Mouse (Mus musculus): ENCODE data around the gene Atxn2l. TPM values are rescaled to one million over a fixed set of nuclear protein-coding genes. Genes with fewer than 3 reads are reported as not detected.

Gene Atxn2l
- polyA plus RNA-seq (2014; fragmentation: Nextera tagmentation; extraction: Ambion mirVana), result 52.7 and 58.6 TPM in 2 replicates

GRCm38 (mm10) chr7:126503273-126503878, at the start of gene Atxn2l:
Gene Atxn2l (minus strand): TSS chr7:126503437.
- Histone ChIP-seq H3K27me3 (ENCODE audit: control insufficient read depth, insufficient read depth, low read length) (no peaks in the 10 kb centered on the region), H3K4me3 (ENCODE audit: low read depth, low read length) (peak within 1 kb of the TSS; percentile 100), H3K9ac (ENCODE audit: low read length) (peak within 1 kb of the TSS; percentile 100), H3K9me3 (ENCODE audit: control insufficient read depth, low read length) (no peaks in the 10 kb centered on the region), H3K27ac (ENCODE audit: low read depth, low read length) (peak within 1 kb of the TSS; percentile 98), H3K36me3 (ENCODE audit: control insufficient read depth, insufficient read depth, low read length) (peaks cover 25% of the 10 kb centered on the region), H3K4me2 (peak within 1 kb of the TSS; percentile 73), H3K4me1 (ENCODE audit: control insufficient read depth, insufficient read depth, low read length) (peaks cover 7% of the 10 kb centered on the region; the same call in 1 of the 2 replicates)
- peak; percentile 100 for DNase-seq (ENCODE audit: low spot score, missing footprints)
- peak; percentile 88 for ATAC-seq (ENCODE audit: low FRiP score)
- WGBS, result under 1% methylated on average over 55 of the region's 72 CpGs

- Histone ChIP-seq H3K9ac (ENCODE audit: low read length) (no peak overlapping the region), H3K4me3 (ENCODE audit: low read depth, low read length) (no peak overlapping the region), H3K4me2 (no peak overlapping the region), H3K27ac (ENCODE audit: low read depth, low read length) (no peak overlapping the region), H3K4me1 (ENCODE audit: control insufficient read depth, insufficient read depth, low read length) (no peaks in the 10 kb centered on the region), H3K36me3 (ENCODE audit: control insufficient read depth, insufficient read depth, low read length) (peaks cover 23% of the 10 kb centered on the region), H3K9me3 (ENCODE audit: control insufficient read depth, low read length) (no peaks in the 10 kb centered on the region), H3K27me3 (ENCODE audit: control insufficient read depth, insufficient read depth, low read length) (no peaks in the 10 kb centered on the region)
- ATAC-seq (ENCODE audit: low FRiP score), result no peak
- DNase-seq (ENCODE audit: low spot score, missing footprints), result no peak
- WGBS, result 92% methylated on average over 2 of the region's 2 CpGs
Observed at GRCm38 (mm10) chr7:126545631-126546030, 42.4 kb upstream of the Atxn2l start.

GRCm38 (mm10) chr7:126541661-126542060, 38.4 kb upstream of the Atxn2l start:
- WGBS, result 74% methylated on average over 1 of the region's 1 CpGs
- no peak overlapping the region for H3K9ac ChIP-seq (ENCODE audit: low read length)
- ATAC-seq (ENCODE audit: low FRiP score), result no peak
- H3K36me3 ChIP-seq (ENCODE audit: control insufficient read depth, insufficient read depth, low read length), result peaks cover 7% of the 10 kb centered on the region
- no peak overlapping the region for H3K4me3 ChIP-seq (ENCODE audit: low read depth, low read length)
- no peak overlapping the region for H3K27ac ChIP-seq (ENCODE audit: low read depth, low read length)
- H3K4me1 ChIP-seq (ENCODE audit: control insufficient read depth, insufficient read depth, low read length), result no peaks in the 10 kb centered on the region
- H3K4me2 ChIP-seq, result no peak overlapping the region
- H3K9me3 ChIP-seq (ENCODE audit: control insufficient read depth, low read length), result no peaks in the 10 kb centered on the region
- H3K27me3 ChIP-seq (ENCODE audit: control insufficient read depth, insufficient read depth, low read length), result peaks cover 5% of the 10 kb centered on the region
- no peak for DNase-seq (ENCODE audit: low spot score, missing footprints)

- 80% methylated on average over 5 of the region's 5 CpGs for WGBS
- Histone ChIP-seq H3K27ac (ENCODE audit: low read depth, low read length) (no peak overlapping the region), H3K9me3 (ENCODE audit: control insufficient read depth, low read length) (no peaks in the 10 kb centered on the region), H3K9ac (ENCODE audit: low read length) (no peak overlapping the region), H3K4me3 (ENCODE audit: low read depth, low read length) (no peak overlapping the region), H3K4me2 (no peak overlapping the region), H3K36me3 (ENCODE audit: control insufficient read depth, insufficient read depth, low read length) (no peaks in the 10 kb centered on the region), H3K4me1 (ENCODE audit: control insufficient read depth, insufficient read depth, low read length) (peaks cover 3% of the 10 kb centered on the region; the same call in 1 of the 2 replicates), H3K27me3 (ENCODE audit: control insufficient read depth, insufficient read depth, low read length) (peaks cover 17% of the 10 kb centered on the region)
- peak; percentile 91 for DNase-seq (ENCODE audit: low spot score, missing footprints)
- no peak for ATAC-seq (ENCODE audit: low FRiP score)
Observed at GRCm38 (mm10) chr7:126537820-126538585, 34.8 kb upstream of the Atxn2l start.

- Histone ChIP-seq H3K9me3 (ENCODE audit: control insufficient read depth, low read length) (no peaks in the 10 kb centered on the region), H3K4me1 (ENCODE audit: control insufficient read depth, insufficient read depth, low read length) (peaks cover 3% of the 10 kb centered on the region; the same call in 1 of the 2 replicates), H3K27me3 (ENCODE audit: control insufficient read depth, insufficient read depth, low read length) (peaks cover 17% of the 10 kb centered on the region), H3K4me2 (peak overlapping the region; percentile 83), H3K9ac (ENCODE audit: low read length) (peak overlapping the region; percentile 72; the same call in 1 of the 2 replicates), H3K36me3 (ENCODE audit: control insufficient read depth, insufficient read depth, low read length) (no peaks in the 10 kb centered on the region), H3K27ac (ENCODE audit: low read depth, low read length) (no peak overlapping the region), H3K4me3 (ENCODE audit: low read depth, low read length) (peak overlapping the region; percentile 43)
- DNase-seq (ENCODE audit: low spot score, missing footprints) (peak; percentile 90), ATAC-seq (ENCODE audit: low FRiP score) (no peak)
- WGBS, result 47% methylated on average over 9 of the region's 9 CpGs
Observed at GRCm38 (mm10) chr7:126536466-126536865, 33.2 kb upstream of the Atxn2l start.

- peaks cover 17% of the 10 kb centered on the region for H3K27me3 ChIP-seq (ENCODE audit: control insufficient read depth, insufficient read depth, low read length)
- peaks cover 3% of the 10 kb centered on the region; the same call in 1 of the 2 replicates for H3K4me1 ChIP-seq (ENCODE audit: control insufficient read depth, insufficient read depth, low read length)
- H3K9ac ChIP-seq (ENCODE audit: low read length), result peak overlapping the region; percentile 72
- peak overlapping the region; percentile 83 for H3K4me2 ChIP-seq
- no peak for ATAC-seq (ENCODE audit: low FRiP score)
- H3K4me3 ChIP-seq (ENCODE audit: low read depth, low read length), result peak overlapping the region; percentile 43
- DNase-seq (ENCODE audit: low spot score, missing footprints), result peak; percentile 94
- WGBS, result 3% methylated on average over 28 of the region's 28 CpGs
- H3K36me3 ChIP-seq (ENCODE audit: control insufficient read depth, insufficient read depth, low read length), result no peaks in the 10 kb centered on the region
- H3K27ac ChIP-seq (ENCODE audit: low read depth, low read length), result no peak overlapping the region
- no peaks in the 10 kb centered on the region for H3K9me3 ChIP-seq (ENCODE audit: control insufficient read depth, low read length)
Observed at GRCm38 (mm10) chr7:126535766-126536165, 32.5 kb upstream of the Atxn2l start.

- Histone ChIP-seq H3K9me3 (ENCODE audit: control insufficient read depth, low read length) (no peaks in the 10 kb centered on the region), H3K9ac (ENCODE audit: low read length) (no peak overlapping the region), H3K27ac (ENCODE audit: low read depth, low read length) (no peak overlapping the region), H3K27me3 (ENCODE audit: control insufficient read depth, insufficient read depth, low read length) (peaks cover 17% of the 10 kb centered on the region), H3K4me2 (no peak overlapping the region), H3K36me3 (ENCODE audit: control insufficient read depth, insufficient read depth, low read length) (no peaks in the 10 kb centered on the region), H3K4me3 (ENCODE audit: low read depth, low read length) (no peak overlapping the region), H3K4me1 (ENCODE audit: control insufficient read depth, insufficient read depth, low read length) (peaks cover 3% of the 10 kb centered on the region; the same call in 1 of the 2 replicates)
- no peak for ATAC-seq (ENCODE audit: low FRiP score)
- no peak for DNase-seq (ENCODE audit: low spot score, missing footprints)
- WGBS, result 76% methylated on average over 1 of the region's 1 CpGs
Observed at GRCm38 (mm10) chr7:126533434-126533833, 30.2 kb upstream of the Atxn2l start.

GRCm38 (mm10) chr7:126528166-126528577, 24.9 kb upstream of the Atxn2l start:
- H3K9me3 ChIP-seq (ENCODE audit: control insufficient read depth, low read length), result no peaks in the 10 kb centered on the region
- H3K27ac ChIP-seq (ENCODE audit: low read depth, low read length), result no peak overlapping the region
- DNase-seq (ENCODE audit: low spot score, missing footprints) (peak; percentile 93), ATAC-seq (ENCODE audit: low FRiP score) (0 out of 2 replicates have a peak, but pooled peaks have one; percentile 30)
- H3K4me1 ChIP-seq (ENCODE audit: control insufficient read depth, insufficient read depth, low read length), result no peaks in the 10 kb centered on the region
- H3K9ac ChIP-seq (ENCODE audit: low read length), result peak overlapping the region; percentile 64; the same call in 1 of the 2 replicates
- no peaks in the 10 kb centered on the region for H3K36me3 ChIP-seq (ENCODE audit: control insufficient read depth, insufficient read depth, low read length)
- no peaks in the 10 kb centered on the region for H3K27me3 ChIP-seq (ENCODE audit: control insufficient read depth, insufficient read depth, low read length)
- WGBS, result 10% methylated on average over 1 of the region's 1 CpGs
- H3K4me3 ChIP-seq (ENCODE audit: low read depth, low read length), result no peak overlapping the region
- H3K4me2 ChIP-seq, result no peak overlapping the region

- DNase-seq (ENCODE audit: low spot score, missing footprints) (no peak), ATAC-seq (ENCODE audit: low FRiP score) (no peak)
- no peak overlapping the region for H3K9ac ChIP-seq (ENCODE audit: low read length)
- H3K9me3 ChIP-seq (ENCODE audit: control insufficient read depth, low read length), result no peaks in the 10 kb centered on the region
- no peak overlapping the region for H3K27ac ChIP-seq (ENCODE audit: low read depth, low read length)
- no peak overlapping the region for H3K4me3 ChIP-seq (ENCODE audit: low read depth, low read length)
- no peaks in the 10 kb centered on the region for H3K36me3 ChIP-seq (ENCODE audit: control insufficient read depth, insufficient read depth, low read length)
- WGBS, result 88% methylated on average over 3 of the region's 3 CpGs
- H3K4me1 ChIP-seq (ENCODE audit: control insufficient read depth, insufficient read depth, low read length), result no peaks in the 10 kb centered on the region
- H3K27me3 ChIP-seq (ENCODE audit: control insufficient read depth, insufficient read depth, low read length), result no peaks in the 10 kb centered on the region
- no peak overlapping the region for H3K4me2 ChIP-seq
Observed at GRCm38 (mm10) chr7:126523316-126523715, 20.1 kb upstream of the Atxn2l start.

Measured in midbrain, embryonic 11.5 days (tissue).